Mouse (Mus musculus) hindbrain, embryonic 16.5 days (tissue): ENCODE data around the gene Ppfibp2. TPM values are rescaled to one million over a fixed set of nuclear protein-coding genes. Genes with fewer than 3 reads are reported as not detected.

Experiments used
- ATAC-seq: fragments of 200-750 bp; cut with Nextera tagmentation; 2 replicates; pipeline ENCODE4 v1.8.0; 2017; ENCODE audit warnings: moderate TSS enrichment, moderate library complexity
- H3K27ac ChIP-seq: fragments of 300-500 bp; sonication (generic); 2 replicates; pipeline ENCODE4 v1.5.1; 2014; ENCODE audit warnings: low read depth, mild to moderate bottlenecking, control low read depth, low read length, moderate library complexity
- H3K27me3 ChIP-seq: fragments of 300-500 bp; sonication (generic); replicated peaks from 2 replicates; pipeline ENCODE4 v1.6.1; 2014; ENCODE audit warnings: low read length; ENCODE audit not compliant: control insufficient read depth, insufficient read depth
- H3K36me3 ChIP-seq: fragments of 300-500 bp; sonication (generic); 2 replicates; pipeline ENCODE4 v1.6.1; 2014; ENCODE audit warnings: mild to moderate bottlenecking, low read length, moderate library complexity, mixed read lengths; ENCODE audit not compliant: control insufficient read depth, insufficient read depth
- H3K4me1 ChIP-seq: fragments of 300-500 bp; sonication (generic); 2 replicates; pipeline ENCODE4 v1.6.1; 2014; ENCODE audit warnings: low read depth, low read length; ENCODE audit not compliant: control insufficient read depth, insufficient read depth
- H3K4me2 ChIP-seq: fragments of 300-500 bp; sonication (generic); 2 replicates; pipeline ENCODE4 v1.6.1; 2014; ENCODE audit warnings: mild to moderate bottlenecking, low read length, control low read depth, moderate library complexity
- H3K4me3 ChIP-seq: fragments of 300-500 bp; sonication (generic); 2 replicates; pipeline ENCODE4 v1.5.1; 2014; ENCODE audit warnings: mild to moderate bottlenecking, low read length, control low read depth, moderate library complexity
- H3K9ac ChIP-seq: fragments of 300-500 bp; sonication (generic); 2 replicates; pipeline ENCODE4 v1.6.1; 2014; ENCODE audit warnings: low read depth, mild to moderate bottlenecking, control low read depth, low read length, moderate library complexity
- H3K9me3 ChIP-seq: fragments of 300-500 bp; sonication (generic); 2 replicates; pipeline ENCODE4 v1.6.1; 2014; ENCODE audit warnings: mild to moderate bottlenecking, low read length, moderate library complexity; ENCODE audit not compliant: control insufficient read depth
- WGBS: fragments of 180-500 bp; shearing (Covaris S2); extraction: QIAGEN DNeasy Blood & Tissue Kit; methylation state at CpG from one replicate; pipeline ENCODE4 v1.1.7; 2014; 5-methylcytosine and 5-hydroxymethylcytosine counted together
- polyA plus RNA-seq: library from polyadenylated mRNA; unstranded; fragments of >200 nt; fragmentation: Nextera tagmentation; extraction: Ambion mirVana; gene quantifications from 2 replicates; pipeline ENCODE4 v1.2.1, GENCODE M21; 2015

Ppfibp2 gene
- 3.4 and 3.6 TPM in 2 replicates for polyA plus RNA-seq

DNA sequence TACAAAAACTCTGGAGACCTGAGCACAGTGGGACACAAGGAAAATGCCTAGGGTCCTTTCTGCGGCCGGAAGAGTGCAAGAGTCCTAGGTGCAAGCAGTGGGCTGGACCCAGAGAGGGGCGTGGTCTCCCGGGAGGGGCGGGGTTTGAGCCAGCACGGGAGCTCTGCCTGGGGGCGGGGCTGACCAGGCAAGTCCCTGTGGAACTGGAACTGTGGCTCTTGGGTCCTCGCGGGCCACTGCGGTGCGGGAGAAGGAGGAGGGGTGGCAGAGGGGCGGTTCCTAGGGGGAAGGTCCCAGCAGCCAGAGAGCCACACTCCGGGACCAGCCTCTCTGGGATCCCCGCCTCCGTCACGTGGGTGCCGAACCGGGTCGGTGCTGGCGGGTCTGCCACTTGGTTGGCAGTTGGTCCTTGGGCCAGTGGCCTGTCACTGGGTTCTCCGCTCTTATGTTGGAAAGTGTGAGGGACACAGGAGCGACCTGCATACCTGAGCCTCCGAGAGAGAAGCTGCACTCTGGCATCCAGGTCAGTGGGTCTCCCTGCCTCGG is at the start of gene Ppfibp2:
Gene Ppfibp2, plus strand, starts transcription at position 351 of the 546 bp plus-strand sequence.
- H3K4me1 ChIP-seq, result peaks cover 11% of the 10 kb centered on the region
- peak within 1 kb of the TSS; percentile 72 for H3K9ac ChIP-seq
- H3K27me3 ChIP-seq, result no peaks in the 10 kb centered on the region
- H3K4me3 ChIP-seq, result peak within 1 kb of the TSS; percentile 65
- H3K36me3 ChIP-seq, result no peaks in the 10 kb centered on the region
- ATAC-seq, result peak; percentile 94
- H3K9me3 ChIP-seq, result no peaks in the 10 kb centered on the region
- under 1% methylated on average over 23 of the region's 24 CpGs for WGBS
- peak within 1 kb of the TSS; percentile 98 for H3K4me2 ChIP-seq
- no peak within 1 kb of the TSS for H3K27ac ChIP-seq

DNA sequence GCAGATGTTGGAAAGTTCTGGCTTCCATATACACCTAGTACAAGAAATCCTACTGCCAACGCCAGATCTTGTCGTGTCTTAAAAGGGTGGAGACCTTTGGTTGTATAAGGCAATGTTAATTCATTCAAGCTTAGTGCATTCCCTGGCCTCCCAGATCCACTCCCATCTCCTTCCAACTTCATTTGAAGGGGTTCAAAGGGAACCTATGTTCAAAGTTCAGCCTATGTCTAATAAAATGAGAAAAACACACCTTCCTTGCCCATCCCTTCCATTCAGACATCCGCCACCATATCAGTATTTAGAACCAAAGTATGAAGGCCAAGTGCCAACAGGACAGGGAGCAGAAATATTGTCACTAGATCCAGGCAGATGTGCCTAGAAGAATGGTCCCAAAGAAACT is 47.1 kb upstream of the Ppfibp2 start:
- H3K4me3 ChIP-seq, result no peak overlapping the region
- WGBS, result 95% methylated on average over 3 of the region's 3 CpGs
- H3K27me3 ChIP-seq, result no peaks in the 10 kb centered on the region
- no peaks in the 10 kb centered on the region; the same call in 1 of the 2 replicates for H3K36me3 ChIP-seq
- ATAC-seq, result no peak
- H3K9me3 ChIP-seq, result no peaks in the 10 kb centered on the region
- H3K4me2 ChIP-seq, result no peak overlapping the region
- no peaks in the 10 kb centered on the region for H3K4me1 ChIP-seq
- H3K9ac ChIP-seq, result no peak overlapping the region
- H3K27ac ChIP-seq, result no peak overlapping the region

DNA sequence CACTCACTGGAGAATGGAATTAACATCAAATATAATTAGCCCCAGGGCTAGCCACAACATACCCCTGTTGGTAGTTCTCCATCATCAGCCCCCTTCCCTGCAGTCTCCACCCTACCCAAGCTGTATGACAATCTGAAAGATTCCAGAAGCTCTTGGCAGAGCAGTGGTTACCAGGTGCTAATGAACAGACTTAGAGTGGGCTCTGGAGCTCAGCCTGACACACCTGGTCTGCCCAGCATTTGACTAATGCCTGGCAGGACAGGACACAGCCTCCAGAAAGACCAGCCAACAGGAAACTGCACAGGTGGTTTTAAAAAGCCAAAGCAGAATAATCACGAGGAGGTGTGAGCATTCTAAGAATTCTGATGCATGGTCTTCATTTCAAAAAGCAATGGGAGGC is 41.5 kb upstream of the Ppfibp2 start:
- no peak for ATAC-seq

DNA sequence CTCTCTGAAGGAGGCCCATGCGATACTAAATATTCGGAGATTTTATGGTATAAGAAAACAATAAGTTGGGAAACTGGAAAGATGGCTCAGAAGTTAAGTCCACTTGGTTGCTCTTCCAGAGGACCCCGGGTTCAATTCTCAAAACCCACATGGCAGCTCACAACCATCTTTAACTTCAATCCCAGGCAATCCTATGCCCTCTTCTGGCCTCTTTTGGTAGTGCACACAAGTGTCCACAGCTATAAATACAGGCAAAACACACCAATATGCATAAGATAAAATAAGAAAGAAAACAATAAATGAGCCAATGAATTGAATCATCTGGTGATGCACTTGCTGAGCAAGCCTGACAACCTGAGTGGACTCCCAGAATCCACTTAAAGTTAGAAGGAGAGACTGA is 39.1 kb upstream of the Ppfibp2 start:
- no peak for ATAC-seq
- Histone ChIP-seq H3K4me1 (no peaks in the 10 kb centered on the region), H3K9ac (no peak overlapping the region), H3K27ac (no peak overlapping the region), H3K27me3 (no peaks in the 10 kb centered on the region), H3K36me3 (no peaks in the 10 kb centered on the region), H3K9me3 (no peaks in the 10 kb centered on the region), H3K4me2 (no peak overlapping the region), H3K4me3 (no peak overlapping the region)
- 86% methylated on average over 3 of the region's 3 CpGs for WGBS

More for the DNA sequence above, 41.5 kb upstream of the Ppfibp2 start:
- Histone ChIP-seq H3K9ac (no peak overlapping the region), H3K36me3 (no peaks in the 10 kb centered on the region), H3K9me3 (no peaks in the 10 kb centered on the region), H3K27ac (no peak overlapping the region), H3K4me3 (no peak overlapping the region), H3K4me2 (no peak overlapping the region), H3K4me1 (no peaks in the 10 kb centered on the region), H3K27me3 (no peaks in the 10 kb centered on the region)
- 87% methylated on average over 1 of the region's 1 CpGs for WGBS

DNA sequence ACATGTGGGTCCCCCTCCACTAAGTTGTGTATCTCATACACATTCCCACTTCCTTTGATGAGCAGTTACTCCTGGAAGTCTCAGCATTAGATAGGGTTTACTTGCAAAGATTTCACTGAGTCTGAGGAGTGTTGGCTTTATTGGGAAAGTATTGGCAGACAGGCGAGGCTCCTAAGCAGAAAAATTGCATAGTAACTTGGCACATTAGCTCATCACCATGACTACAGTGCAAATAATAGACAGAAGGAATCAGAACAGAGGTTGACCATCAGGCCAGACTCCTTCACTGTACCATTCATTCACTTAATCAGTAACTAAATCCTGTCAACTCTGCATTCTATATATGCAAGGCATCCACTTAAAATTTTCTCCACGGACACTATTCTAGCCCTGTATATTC is 34.3 kb upstream of the Ppfibp2 start:
- Histone ChIP-seq H3K9me3 (no peaks in the 10 kb centered on the region), H3K27me3 (no peaks in the 10 kb centered on the region), H3K4me1 (no peaks in the 10 kb centered on the region), H3K4me2 (no peak overlapping the region), H3K4me3 (no peak overlapping the region), H3K36me3 (no peaks in the 10 kb centered on the region), H3K9ac (no peak overlapping the region), H3K27ac (no peak overlapping the region)
- no peak for ATAC-seq
- 64% methylated on average over 2 of the region's 2 CpGs for WGBS

DNA sequence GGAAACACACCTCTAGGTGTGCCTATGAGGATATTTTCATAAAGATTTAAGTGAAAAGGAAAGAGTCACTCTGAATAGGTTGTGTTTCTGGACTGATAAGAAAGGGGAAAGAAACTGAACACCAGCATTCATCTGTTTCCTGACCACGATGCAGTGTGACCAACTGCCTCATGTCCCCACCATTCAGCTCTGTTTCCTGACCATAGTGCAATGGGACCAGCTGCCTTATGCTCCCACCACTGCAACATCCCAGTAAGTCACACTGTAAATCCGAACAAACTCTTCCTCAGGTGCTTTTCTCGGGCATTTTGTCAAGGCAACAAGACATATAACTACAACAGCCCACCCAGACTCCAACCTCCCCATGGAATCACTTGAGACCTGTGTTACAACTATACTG is 33.4 kb upstream of the Ppfibp2 start:
- Histone ChIP-seq H3K27me3 (no peaks in the 10 kb centered on the region), H3K9ac (no peak overlapping the region), H3K4me3 (no peak overlapping the region), H3K27ac (no peak overlapping the region), H3K36me3 (no peaks in the 10 kb centered on the region), H3K4me1 (no peaks in the 10 kb centered on the region), H3K4me2 (no peak overlapping the region), H3K9me3 (no peaks in the 10 kb centered on the region)
- no peak for ATAC-seq
- WGBS, result 80% methylated on average over 3 of the region's 3 CpGs

DNA sequence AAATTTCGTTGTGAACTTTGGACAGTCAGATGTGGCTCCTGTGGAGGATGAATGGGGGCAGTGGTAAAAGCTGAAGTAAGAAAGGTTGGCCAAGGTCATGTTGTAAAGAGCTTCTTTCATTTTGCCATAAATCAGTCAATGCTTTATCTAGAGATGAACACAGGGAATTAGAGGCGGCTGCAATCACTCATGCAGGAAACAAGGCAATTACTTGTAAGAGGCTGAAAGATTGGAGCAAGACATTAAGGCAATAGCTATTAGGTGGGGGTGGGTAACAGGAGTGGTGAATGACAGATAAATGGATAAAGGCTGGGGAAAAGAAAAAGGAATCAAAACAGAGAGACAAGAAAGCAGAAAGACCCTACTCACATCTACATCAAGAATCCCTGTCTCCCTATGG is 31.3 kb upstream of the Ppfibp2 start:
- WGBS, result 47% methylated on average over 2 of the region's 2 CpGs
- Histone ChIP-seq H3K27ac (no peak overlapping the region), H3K9ac (no peak overlapping the region), H3K9me3 (no peaks in the 10 kb centered on the region), H3K4me2 (no peak overlapping the region), H3K4me3 (no peak overlapping the region), H3K27me3 (no peaks in the 10 kb centered on the region), H3K4me1 (no peaks in the 10 kb centered on the region), H3K36me3 (no peaks in the 10 kb centered on the region)
- ATAC-seq, result no peak

DNA sequence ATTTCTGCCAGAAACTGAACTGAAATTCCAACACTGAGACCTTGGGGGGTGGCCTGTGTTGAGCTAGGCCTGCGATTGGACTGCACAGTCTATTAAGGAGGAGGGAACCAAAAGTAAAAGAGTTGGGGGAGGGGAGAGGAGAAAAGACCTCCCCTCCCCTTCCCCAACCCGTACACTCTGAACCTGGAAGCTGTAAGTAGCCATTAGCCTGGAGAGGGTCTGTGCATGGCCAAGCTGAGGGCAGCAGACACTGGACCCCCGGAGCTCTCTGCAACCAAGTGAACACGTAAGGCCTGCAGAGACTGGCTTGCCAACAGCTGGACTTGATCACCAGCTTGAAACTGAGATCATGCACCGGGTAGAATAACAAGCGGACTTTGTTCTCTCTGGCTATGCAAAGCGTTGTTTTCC is 27.7 kb upstream of the Ppfibp2 start, which contains the start of gene Olfml1:
Gene Olfml1, plus strand, starts transcription at position 186 of the 411 bp plus-strand sequence.
- 68% methylated on average over 7 of the region's 7 CpGs for WGBS
- Histone ChIP-seq H3K9ac (no peak within 1 kb of the TSS), H3K4me2 (peak within 1 kb of the TSS; percentile 27; the same call in 1 of the 2 replicates), H3K4me3 (peak within 1 kb of the TSS; percentile 11), H3K27ac (no peak within 1 kb of the TSS), H3K9me3 (no peaks in the 10 kb centered on the region), H3K36me3 (no peaks in the 10 kb centered on the region), H3K27me3 (no peaks in the 10 kb centered on the region), H3K4me1 (no peaks in the 10 kb centered on the region)
- peak; percentile 48; the same call in 1 of the 2 replicates for ATAC-seq

DNA sequence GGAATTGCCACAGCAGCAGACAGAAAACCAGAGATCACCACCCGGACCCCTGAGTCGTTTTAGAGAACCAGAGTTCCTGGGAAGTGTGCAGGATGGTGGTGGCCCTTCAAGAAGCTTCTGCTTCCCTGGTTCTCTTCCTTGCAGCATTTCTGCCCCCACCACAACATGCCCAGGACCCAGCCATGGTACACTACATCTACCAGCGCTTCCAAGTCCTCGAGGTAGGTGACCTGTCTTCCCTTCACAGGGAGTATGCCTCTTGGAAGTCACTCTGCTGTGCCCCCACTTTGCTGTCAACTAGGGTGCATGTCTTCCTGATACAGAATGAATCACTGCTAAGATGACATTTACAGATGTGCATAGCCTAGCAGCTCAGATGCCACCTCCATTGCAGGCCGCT is 27.3 kb upstream of the Ppfibp2 start:
- H3K4me1 ChIP-seq, result no peaks in the 10 kb centered on the region
- H3K4me3 ChIP-seq, result peak overlapping the region; percentile 11
- H3K36me3 ChIP-seq, result no peaks in the 10 kb centered on the region
- no peaks in the 10 kb centered on the region for H3K9me3 ChIP-seq
- H3K4me2 ChIP-seq, result peak overlapping the region; percentile 27; the same call in 1 of the 2 replicates
- ATAC-seq, result no peak
- H3K27me3 ChIP-seq, result no peaks in the 10 kb centered on the region
- no peak overlapping the region for H3K9ac ChIP-seq
- H3K27ac ChIP-seq, result no peak overlapping the region
- WGBS, result 73% methylated on average over 5 of the region's 5 CpGs
